In genomic region chr5:66149571-66149970, GRCm38 (mm10) we compare ENCODE assay signal across 11 mouse cellular contexts. TPM values are rescaled to one million over a fixed set of nuclear protein-coding genes. Genes with fewer than 3 reads are reported as not detected.
DNase-seq lines count a peak whose midpoint lies in the region; ATAC-seq and TF ChIP-seq lines count a peak whose summit lies in the region.
"Had no signal": no experiment of that assay in that cellular context is flagged by ENCODE, and none has a peak within 500 bp of the region (broad histone marks: within the 10 kb centered on the region; RNA-seq: fewer than 3 reads in every experiment).

No protein-coding gene starts in this region.

- no peak overlapping the region for H3K9ac ChIP-seq in forebrain, embryonic 16.5 days (replicated peaks; ENCODE audit: low read depth, low read length)
- no peak overlapping the region; the same call in 1 of the 2 replicates for H3K9ac ChIP-seq in lung, embryonic 14.5 days
- no peak overlapping the region for H3K9ac ChIP-seq in hindbrain, postnatal 0 days (replicated peaks; ENCODE audit: low read length)
- H3K9ac ChIP-seq in midbrain, embryonic 13.5 days (replicated peaks), result no peak overlapping the region

- peaks cover 70% of the 10 kb centered on the region for H3K27me3 ChIP-seq in forebrain, embryonic 10.5 days (ENCODE audit: poor library complexity, severe bottlenecking)
- H3K27me3 ChIP-seq in forebrain, embryonic 16.5 days (replicated peaks; ENCODE audit: control insufficient read depth, insufficient read depth, low read length), result peaks cover 28% of the 10 kb centered on the region
- H3K27me3 ChIP-seq in lung, embryonic 14.5 days (ENCODE audit: insufficient read depth, low read length), result peaks cover 30% of the 10 kb centered on the region
- H3K27me3 ChIP-seq in hindbrain, postnatal 0 days (ENCODE audit: insufficient read depth, low read length), result peaks cover 13% of the 10 kb centered on the region
- H3K27me3 ChIP-seq in midbrain, embryonic 13.5 days, result peaks cover 62% of the 10 kb centered on the region

- 28% methylated on average over 3 of the region's 3 CpGs for WGBS in forebrain, embryonic 10.5 days
- 29% methylated on average over 3 of the region's 3 CpGs for WGBS in forebrain, embryonic 16.5 days
- 20% methylated on average over 3 of the region's 3 CpGs for WGBS in lung, embryonic 14.5 days
- WGBS in hindbrain, postnatal 0 days, result 42% methylated on average over 3 of the region's 3 CpGs
- whole genome bisulfite sequencing in midbrain, embryonic 13.5 days, result 36% methylated on average over 3 of the region's 3 CpGs

- no peak for DNase-seq in forebrain, embryonic 10.5 days (ENCODE audit: extremely low spot score, low spot score)
- no peak for DNase-seq in lung, embryonic 14.5 days
- DNase-seq in lung, postnatal 10 days, result no peak
- DNase-seq in hindbrain, postnatal 0 days (ENCODE audit: low spot score), result no peak
- no peak for DNase-seq in thymus, postnatal 25 days
- DNase-seq in thymus, postnatal 0 days (ENCODE audit: low spot score), result no peak
- DNase-seq: cerebellum, postnatal 14 days; right cerebral cortex, postnatal 4 days had no signal

- no peak overlapping the region for H3K4me2 ChIP-seq in forebrain, embryonic 16.5 days (ENCODE audit: low read length)
- peak overlapping the region; percentile 65 for H3K4me2 ChIP-seq in lung, embryonic 14.5 days
- H3K4me2 ChIP-seq in hindbrain, postnatal 0 days (ENCODE audit: low read depth, low read length), result peak overlapping the region; percentile 92; the same call in 1 of the 2 replicates
- peak overlapping the region; percentile 69; the same call in 1 of the 2 replicates for H3K4me2 ChIP-seq in midbrain, embryonic 13.5 days (replicated peaks)

- H3K4me1 ChIP-seq in forebrain, embryonic 10.5 days, result peaks cover 31% of the 10 kb centered on the region
- peaks cover 15% of the 10 kb centered on the region for H3K4me1 ChIP-seq in forebrain, embryonic 16.5 days (replicated peaks; ENCODE audit: control insufficient read depth, insufficient read depth, low read length)
- no peaks in the 10 kb centered on the region for H3K4me1 ChIP-seq in lung, embryonic 14.5 days (ENCODE audit: insufficient read depth)
- H3K4me1 ChIP-seq in hindbrain, postnatal 0 days (ENCODE audit: insufficient read depth, low read length), result no peaks in the 10 kb centered on the region
- H3K4me1 ChIP-seq in midbrain, embryonic 13.5 days (replicated peaks), result peaks cover 25% of the 10 kb centered on the region

- H3K9me3 ChIP-seq in forebrain, embryonic 10.5 days, result no peaks in the 10 kb centered on the region
- H3K9me3 ChIP-seq in forebrain, embryonic 16.5 days (ENCODE audit: control insufficient read depth, low read length), result no peaks in the 10 kb centered on the region
- H3K9me3 ChIP-seq in lung, embryonic 14.5 days (ENCODE audit: low read depth, low read length), result no peaks in the 10 kb centered on the region
- H3K9me3 ChIP-seq in hindbrain, postnatal 0 days (ENCODE audit: low read length), result no peaks in the 10 kb centered on the region
- no peaks in the 10 kb centered on the region for H3K9me3 ChIP-seq in midbrain, embryonic 13.5 days

- no peak for ATAC-seq in forebrain, embryonic 16.5 days
- no peak for ATAC-seq in lung, embryonic 14.5 days (ENCODE audit: insufficient read depth)
- ATAC-seq in hindbrain, postnatal 0 days, result no peak
- no peak for ATAC-seq in midbrain, embryonic 13.5 days

- TF ChIP-seq CTCF in lung, embryonic 14.5 days (IDR thresholded peaks at IDR 0.05; ENCODE audit: low read depth), result no peak
- no peak for TF ChIP-seq CTCF in hindbrain, postnatal 0 days (IDR thresholded peaks at IDR 0.05; ENCODE audit: low read depth)

- H3K4me3 ChIP-seq in forebrain, embryonic 10.5 days, result peak overlapping the region; percentile 59; the same call in 1 of the 2 replicates
- H3K4me3 ChIP-seq in forebrain, embryonic 16.5 days (replicated peaks; ENCODE audit: low read length), result no peak overlapping the region
- peak overlapping the region; percentile 37 for H3K4me3 ChIP-seq in lung, embryonic 14.5 days (ENCODE audit: low read depth, low read length)
- H3K4me3 ChIP-seq in hindbrain, postnatal 0 days (ENCODE audit: low read length), result no peak overlapping the region
- no peak overlapping the region for H3K4me3 ChIP-seq in midbrain, embryonic 13.5 days (replicated peaks)
- H3K4me3 ChIP-seq: myocyte had no signal

- H3K27ac ChIP-seq in forebrain, embryonic 10.5 days, result no peak overlapping the region
- H3K27ac ChIP-seq in forebrain, embryonic 16.5 days (ENCODE audit: low read length), result no peak overlapping the region
- no peak overlapping the region for H3K27ac ChIP-seq in lung, embryonic 14.5 days (ENCODE audit: low read depth)
- no peak overlapping the region for H3K27ac ChIP-seq in hindbrain, postnatal 0 days
- H3K27ac ChIP-seq in midbrain, embryonic 13.5 days, result no peak overlapping the region

- no peaks in the 10 kb centered on the region for H3K36me3 ChIP-seq in forebrain, embryonic 10.5 days (replicated peaks)
- no peaks in the 10 kb centered on the region for H3K36me3 ChIP-seq in forebrain, embryonic 16.5 days (ENCODE audit: control insufficient read depth, insufficient read depth)
- H3K36me3 ChIP-seq in lung, embryonic 14.5 days (ENCODE audit: insufficient read depth), result no peaks in the 10 kb centered on the region
- no peaks in the 10 kb centered on the region for H3K36me3 ChIP-seq in hindbrain, postnatal 0 days (ENCODE audit: insufficient read depth, low read length)
- H3K36me3 ChIP-seq in midbrain, embryonic 13.5 days, result no peaks in the 10 kb centered on the region

RNA-seq across cellular contexts. Expression of gene Rbm47, which starts 23.3 kb away (rescaled TPM):
- 3.1 and 3.4 TPM in 2 replicates for polyA plus RNA-seq in forebrain, embryonic 10.5 days (2016; fragmentation: Nextera tagmentation; extraction: Ambion mirVana)
- 2.0 and 3.0 TPM in 2 replicates for polyA plus RNA-seq in forebrain, embryonic 16.5 days (2015; fragmentation: Nextera tagmentation; extraction: Ambion mirVana)
- polyA plus RNA-seq in lung, embryonic 14.5 days (2014; fragmentation: Nextera tagmentation; extraction: Ambion mirVana), result 18.5 and 18.8 TPM in 2 replicates
- 2.5 and 2.6 TPM in 2 replicates for total RNA-seq in hindbrain, postnatal 0 days (2014; rRNA removed)
- polyA plus RNA-seq in hindbrain, postnatal 0 days (2015; fragmentation: Nextera tagmentation; extraction: Ambion mirVana), result 5.0 and 6.0 TPM in 2 replicates
- 1.3 and 2.5 TPM in 2 replicates for polyA plus RNA-seq in midbrain, embryonic 13.5 days (2015; fragmentation: Nextera tagmentation; extraction: Ambion mirVana)
- polyA plus RNA-seq in thymus, postnatal 0 days (2015; fragmentation: Nextera tagmentation; extraction: Ambion mirVana), result 13.1 and 14.4 TPM in 2 replicates

Comparison
In these comparisons a context has a peak if more than half of its experiments do, and no peak if none do; other contexts are left out.
1. H3K4me3 ChIP-seq: peak in forebrain, embryonic 10.5 days (single experiment) and lung, embryonic 14.5 days (single experiment); none in forebrain, embryonic 16.5 days (single experiment), hindbrain, postnatal 0 days (single experiment) and midbrain, embryonic 13.5 days (single experiment).